Mouse (Mus musculus): ENCODE results near the gene Wtip. TPM values are rescaled to one million over a fixed set of nuclear protein-coding genes. Genes with fewer than 3 reads are reported as not detected.
"Not testable (repeated sequence)": the region's sequence is repeated elsewhere in the genome, so short reads cannot be mapped to it uniquely, and the experiment has no call there.

Gene Wtip
- total RNA-seq, 2 experiments from 2014 or later, result 0.09 to 0.33 TPM

DNA sequence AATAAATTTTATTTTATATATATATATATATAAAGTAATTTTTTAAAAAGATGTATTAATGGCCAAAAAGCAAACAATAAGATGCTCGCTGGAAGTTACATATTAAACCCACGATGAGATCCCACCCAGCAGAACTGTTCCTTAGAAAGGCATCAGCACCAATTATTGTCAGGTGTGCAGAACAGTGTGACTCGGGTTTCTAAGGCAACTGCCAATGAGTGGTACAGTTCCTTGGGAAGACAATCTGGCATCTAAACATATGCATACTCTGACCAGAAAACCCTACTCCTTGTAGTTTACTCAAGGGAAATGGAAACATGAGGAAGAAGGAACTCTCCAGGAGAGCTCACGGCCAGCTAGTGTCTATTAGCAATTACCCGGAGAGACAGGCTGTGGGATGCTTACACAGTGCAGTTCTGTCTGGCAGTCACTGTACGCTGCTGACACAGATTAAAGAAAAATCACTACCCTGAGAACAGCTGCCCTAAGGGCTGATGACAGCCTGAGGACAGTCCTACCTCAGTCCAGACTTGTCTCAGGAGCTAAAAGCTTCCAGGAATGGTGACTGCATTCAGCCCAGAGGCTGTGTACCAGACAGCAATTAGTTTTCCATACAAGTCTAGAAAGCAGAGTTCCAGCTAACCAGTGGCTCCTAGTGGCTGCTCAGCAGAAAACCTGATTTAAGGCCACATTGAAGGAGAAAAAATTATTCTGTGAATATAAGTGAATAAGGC, 9.9 kb downstream of the Wtip start:
- ATAC-seq (ENCODE audit: poor library complexity, severe bottlenecking), result no peak

DNA sequence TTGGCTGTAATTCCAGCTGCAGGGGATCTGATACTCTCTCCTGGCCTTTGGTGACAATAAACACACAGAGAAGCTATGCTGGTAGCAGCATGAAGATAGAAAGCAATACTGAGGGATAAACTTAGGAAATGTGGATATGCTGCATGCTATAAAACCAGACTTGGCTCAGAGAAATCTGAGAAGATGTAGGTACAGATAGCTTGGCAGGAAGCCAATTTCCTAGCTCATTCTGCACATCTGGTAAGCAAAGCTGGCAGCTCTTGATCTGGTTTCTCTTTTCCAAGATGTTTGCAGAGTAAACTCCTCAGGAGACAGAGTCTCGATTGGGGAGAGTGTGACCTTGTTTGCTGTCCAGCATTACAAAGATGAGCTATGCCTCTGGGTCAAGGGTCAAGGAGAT, 12.4 kb downstream of the Wtip start:
- not testable (repeated sequence) for ATAC-seq (ENCODE audit: poor library complexity, severe bottlenecking)

DNA sequence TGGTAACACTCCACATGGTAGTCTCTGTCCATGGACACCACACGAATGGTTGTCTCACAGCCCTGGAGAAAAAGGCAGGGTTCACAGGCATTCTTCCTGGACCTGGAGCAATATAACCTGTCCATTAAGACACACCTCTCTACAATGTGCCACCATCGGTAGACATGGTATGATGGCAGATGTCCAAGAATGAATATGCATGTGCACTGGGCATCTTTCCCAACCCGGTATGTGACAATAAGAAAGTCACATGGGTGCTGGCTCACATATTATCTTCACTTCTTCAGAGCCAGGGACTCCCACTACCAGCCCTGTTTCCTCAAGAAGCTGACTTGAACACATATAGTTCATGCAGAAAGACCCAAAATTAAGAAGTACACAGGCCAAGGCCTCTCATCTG, 16.5 kb downstream of the Wtip start:
- no peak for ATAC-seq (ENCODE audit: poor library complexity, severe bottlenecking)

DNA sequence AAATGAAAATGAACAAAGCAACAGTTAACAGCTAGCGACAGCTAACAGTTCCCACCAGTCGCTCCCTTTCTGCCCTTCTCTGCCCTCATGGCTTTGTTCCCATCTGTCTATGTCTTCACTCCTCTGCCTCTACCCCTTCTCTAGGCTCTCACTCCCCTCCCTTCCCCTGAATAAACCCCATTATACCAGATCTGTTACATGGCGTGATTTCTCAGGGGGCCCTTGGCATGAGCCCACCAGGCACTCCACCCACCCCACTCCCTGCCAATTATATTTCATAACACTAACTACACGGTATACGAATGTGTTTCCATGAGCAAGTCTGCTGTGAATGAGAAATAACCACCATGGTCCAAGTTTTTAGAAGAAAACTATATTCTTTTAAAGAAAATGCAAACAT, 23.9 kb downstream of the Wtip start:
- ATAC-seq (ENCODE audit: poor library complexity, severe bottlenecking), result no peak

DNA sequence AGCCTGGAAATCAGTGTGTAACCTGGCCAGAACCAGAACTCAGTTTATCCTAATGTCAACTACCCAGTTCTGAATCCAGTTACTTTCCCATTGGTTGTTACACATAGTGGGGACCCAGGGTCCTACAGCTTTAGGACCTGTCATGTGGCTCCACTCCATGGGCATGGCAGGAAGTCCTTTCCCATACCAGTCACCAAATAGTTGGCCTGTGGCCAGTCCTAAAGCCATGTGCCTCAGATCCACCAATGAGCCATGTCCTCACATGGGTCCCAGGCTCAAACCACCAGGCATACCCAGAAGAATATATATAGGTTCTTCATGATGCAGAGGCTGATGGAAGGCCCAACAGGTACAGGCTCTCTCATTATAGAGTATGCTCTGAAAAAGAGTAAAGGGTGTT, 31.8 kb downstream of the Wtip start:
- no peak for ATAC-seq (ENCODE audit: poor library complexity, severe bottlenecking)

DNA sequence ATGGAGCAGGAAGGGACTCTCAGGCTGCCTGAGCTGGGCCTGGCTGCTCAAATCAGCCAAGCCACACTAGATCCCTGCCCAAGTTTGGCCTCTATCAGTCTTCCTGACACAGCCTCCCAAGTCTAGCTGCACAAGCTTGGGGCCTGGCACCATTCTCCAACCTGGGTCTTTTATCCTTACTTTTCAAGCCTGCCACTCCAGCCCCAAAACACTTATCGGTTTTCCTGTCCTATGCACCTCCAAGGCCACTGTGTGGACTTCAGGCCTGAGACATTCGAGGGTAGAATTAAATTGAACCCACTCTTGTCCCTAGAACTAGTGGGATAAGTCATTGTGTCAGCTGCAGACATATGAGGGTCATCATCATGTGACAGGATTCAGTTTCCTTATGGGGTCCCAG, 33.1 kb downstream of the Wtip start:
- no peak for ATAC-seq (ENCODE audit: poor library complexity, severe bottlenecking)

DNA sequence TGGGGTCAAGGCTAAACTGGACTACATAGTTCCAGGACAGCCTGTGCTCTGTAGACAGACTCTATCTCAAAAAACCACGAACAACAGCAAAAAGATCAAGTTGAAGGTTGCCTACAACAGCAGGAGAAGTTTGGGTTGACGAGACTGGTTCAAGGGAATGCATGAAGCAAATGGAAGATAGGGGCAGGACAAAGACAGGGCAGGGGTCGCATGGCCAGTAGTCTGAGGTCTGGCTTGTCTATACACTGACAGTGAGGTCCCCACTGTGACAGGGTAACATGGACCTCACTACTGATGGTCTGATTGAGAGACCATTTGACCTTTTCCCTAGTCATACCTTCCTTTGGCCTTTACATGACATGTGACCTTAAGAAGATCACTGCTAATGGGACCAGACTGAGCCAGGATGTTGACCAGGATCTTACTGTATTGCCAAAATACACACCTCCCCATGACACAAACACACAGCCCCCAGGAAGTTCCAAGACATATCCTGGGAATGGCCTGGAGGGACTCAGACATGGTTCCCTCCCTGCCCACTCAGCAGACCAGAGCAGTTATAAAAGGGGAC, 38.1 kb downstream of the Wtip start, which contains the start of gene Scgb1b30:
Gene Scgb1b30, plus strand, starts transcription at position 521 of the 571 bp plus-strand sequence.
- no peak for ATAC-seq (ENCODE audit: poor library complexity, severe bottlenecking)

DNA sequence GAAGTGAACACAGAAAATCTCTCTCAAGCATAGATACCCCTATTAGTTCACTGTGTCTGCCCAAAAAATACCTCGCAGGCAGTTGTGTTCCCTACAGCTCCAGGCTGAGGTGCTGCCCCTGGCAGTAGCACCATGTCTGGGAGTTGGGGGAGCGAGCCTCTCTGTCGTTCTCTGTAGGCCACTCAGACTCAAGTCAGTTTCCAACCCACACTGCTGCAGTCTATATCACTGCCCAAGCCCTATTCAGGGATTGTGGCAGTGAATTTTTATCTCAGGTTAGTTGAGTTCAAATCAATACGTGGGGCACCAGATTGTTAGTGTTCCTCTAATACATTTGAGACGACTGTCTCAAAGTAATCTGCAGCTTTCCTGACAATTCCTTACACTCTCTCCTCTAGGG, 64.9 kb downstream of the Wtip start:
- ATAC-seq (ENCODE audit: poor library complexity, severe bottlenecking), result not testable (repeated sequence)

Other genes starting within 250 kb of the Wtip start
- gene Scgb2b26, start 188.2 kb downstream of the Wtip start, total RNA-seq (2015), result not detected in 2 replicates
- gene Scgb2b26, start 188.2 kb downstream of the Wtip start, total RNA-seq (2017), result not detected in 2 replicates
- gene Scgb2b27, start 119.3 kb downstream of the Wtip start, total RNA-seq (2015), result not detected in 2 replicates
- not detected in 2 replicates for gene Scgb2b27, start 119.3 kb downstream of the Wtip start, total RNA-seq (2017)
- not detected in 2 replicates for gene Scgb1b27, start 111.8 kb downstream of the Wtip start, total RNA-seq (2015)
- not detected in 2 replicates for gene Scgb1b27, start 111.8 kb downstream of the Wtip start, total RNA-seq (2017)
- not detected in 2 replicates for gene Scgb1b30, start 37.8 kb downstream of the Wtip start, total RNA-seq (2015)
- not detected in 2 replicates for gene Scgb1b30, start 37.8 kb downstream of the Wtip start, total RNA-seq (2017)
- 111 and 115 TPM in 2 replicates for gene Uba2, start 36.3 kb upstream of the Wtip start, total RNA-seq (2015)
- gene Uba2, start 36.3 kb upstream of the Wtip start, total RNA-seq (2017), result 121 and 126 TPM in 2 replicates
- gene Pdcd2l, start 63.4 kb upstream of the Wtip start, total RNA-seq (2015), result 26.1 and 30.6 TPM in 2 replicates
- 33.9 and 37.0 TPM in 2 replicates for gene Pdcd2l, start 63.4 kb upstream of the Wtip start, total RNA-seq (2017)
- gene Gpi1, start 97.1 kb upstream of the Wtip start, total RNA-seq (2015), result 345 and 348 TPM in 2 replicates
- gene Gpi1, start 97.1 kb upstream of the Wtip start, total RNA-seq (2017), result 393 and 429 TPM in 2 replicates
- not detected in 2 replicates for gene Gm6096, start 117.8 kb upstream of the Wtip start, total RNA-seq (2015)
- gene Gm6096, start 117.8 kb upstream of the Wtip start, total RNA-seq (2017), result not detected in 2 replicates
- gene 4931406P16Rik, start 180.3 kb upstream of the Wtip start, total RNA-seq (2015), result 18.6 and 23.2 TPM in 2 replicates
- gene 4931406P16Rik, start 180.3 kb upstream of the Wtip start, total RNA-seq (2017), result 19.4 and 23.7 TPM in 2 replicates